Mouse (Mus musculus) lung, adult 2 months (tissue): ENCODE data around the gene Pck2. TPM values are rescaled to one million over a fixed set of nuclear protein-coding genes. Genes with fewer than 3 reads are reported as not detected.
A peak's percentile ranks its signal among the peaks of the same experiment; 100 is the strongest.

Source experiments
- DNase-seq: peaks from one replicate; pipeline ENCODE4 v3.0.0; 2022
- H3K4me1 ChIP-seq: fragments of 200-500 bp; 2 replicates; pipeline ENCODE4 v1.6.1; 2011; ENCODE audit warnings: low read length; ENCODE audit not compliant: control insufficient read depth, insufficient read depth
- H3K4me3 ChIP-seq: fragments of 200-500 bp; replicated peaks from 2 replicates; pipeline ENCODE3; 2011; ENCODE audit warnings: low read depth, mild to moderate bottlenecking, control low read depth, low read length; ENCODE audit errors: extremely low read depth
- CTCF ChIP-seq: fragments of 200-500 bp; IDR thresholded peaks from 2 replicates; pipeline ENCODE4 v1.5.1; 2011; ENCODE audit warnings: mild to moderate bottlenecking, low read length, control low read depth; ENCODE audit not compliant: insufficient read depth
- POLR2A ChIP-seq: fragments of 200-500 bp; IDR thresholded peaks from 2 replicates; pipeline ENCODE4 v1.6.1; 2011; ENCODE audit warnings: low read depth, mild to moderate bottlenecking, control low read depth, low read length, borderline replicate concordance; ENCODE audit errors: extremely low read depth
- WGBS: fragments of 180-500 bp; shearing (Covaris S2); methylation state at CpG from one replicate; pipeline ENCODE4 v1.1.7; 2018; 5-methylcytosine and 5-hydroxymethylcytosine counted together
- polyA plus RNA-seq: library from polyadenylated mRNA; depleted of rRNA; stranded (reverse); fragments of >200 nt; gene quantifications from 2 replicates; pipeline ENCODE4 v1.2.3, GENCODE M21; 2012; rRNA removed

The Pck2 gene
- 31.6 and 34.1 TPM in 2 replicates for polyA plus RNA-seq

GRCm38 (mm10) chr14:55540067-55540786 lies at the start of gene Pck2:
Gene Pck2 (plus strand): TSS chr14:55540266.
- peak within 1 kb of the TSS; percentile 96 for H3K4me3 ChIP-seq
- under 1% methylated on average over 32 of the region's 32 CpGs for WGBS
- peak; percentile 79 for DNase-seq
- TF ChIP-seq CTCF (no peak), POLR2A (peak; percentile 89; the same call in 1 of the 2 replicates)
- H3K4me1 ChIP-seq, result 0 out of 2 replicates have a peak, but pooled peaks cover 3% of the 10 kb centered on the region

GRCm38 (mm10) chr14:55490361-55491201 lies 49.5 kb upstream of the Pck2 start, which contains the start of gene Carmil3:
Gene Carmil3 (plus strand): TSS chr14:55490651.
- peak within 1 kb of the TSS; percentile 45 for H3K4me3 ChIP-seq
- H3K4me1 ChIP-seq, result no peaks in the 10 kb centered on the region
- 2% methylated on average over 68 of the region's 68 CpGs for WGBS
- no peak for TF ChIP-seq POLR2A
- no peak for TF ChIP-seq CTCF
- peak; percentile 48 for DNase-seq

- Histone ChIP-seq H3K4me1 (no peaks in the 10 kb centered on the region), H3K4me3 (peak overlapping the region; percentile 45)
- under 1% methylated on average over 30 of the region's 30 CpGs for WGBS
- TF ChIP-seq CTCF, result no peak
- TF ChIP-seq POLR2A, result no peak
- peak; percentile 48 for DNase-seq
Observed at GRCm38 (mm10) chr14:55491291-55491833, 48.7 kb upstream of the Pck2 start.

GRCm38 (mm10) chr14:55492103-55492502 lies 48.0 kb upstream of the Pck2 start:
- H3K4me3 ChIP-seq, result no peak overlapping the region
- TF ChIP-seq POLR2A, result no peak
- no peak for TF ChIP-seq CTCF
- H3K4me1 ChIP-seq, result no peaks in the 10 kb centered on the region
- 30% methylated on average over 3 of the region's 3 CpGs for WGBS
- DNase-seq, result no peak

- WGBS, result 69% methylated on average over 20 of the region's 20 CpGs
- TF ChIP-seq POLR2A, result no peak
- TF ChIP-seq CTCF, result no peak
- H3K4me1 ChIP-seq, result no peaks in the 10 kb centered on the region
- DNase-seq, result no peak
- H3K4me3 ChIP-seq, result no peak overlapping the region
Observed at GRCm38 (mm10) chr14:55495509-55496240, 44.4 kb upstream of the Pck2 start.

GRCm38 (mm10) chr14:55496761-55497448 lies 43.2 kb upstream of the Pck2 start:
- WGBS, result 57% methylated on average over 16 of the region's 16 CpGs
- Histone ChIP-seq H3K4me3 (no peak overlapping the region), H3K4me1 (no peaks in the 10 kb centered on the region)
- no peak for DNase-seq
- TF ChIP-seq POLR2A, result no peak
- no peak for TF ChIP-seq CTCF

- DNase-seq, result peak; percentile 87
- TF ChIP-seq CTCF (peak; percentile 97), POLR2A (no peak)
- no peaks in the 10 kb centered on the region for H3K4me1 ChIP-seq
- H3K4me3 ChIP-seq, result no peak overlapping the region
- 28% methylated on average over 6 of the region's 6 CpGs for WGBS
Observed at GRCm38 (mm10) chr14:55497449-55497821, 42.6 kb upstream of the Pck2 start.

GRCm38 (mm10) chr14:55505612-55506011 lies 34.5 kb upstream of the Pck2 start:
- Histone ChIP-seq H3K4me3 (no peak overlapping the region), H3K4me1 (no peaks in the 10 kb centered on the region)
- 84% methylated on average over 9 of the region's 9 CpGs for WGBS
- TF ChIP-seq POLR2A (no peak), CTCF (no peak)
- DNase-seq, result no peak

- no peaks in the 10 kb centered on the region for H3K4me1 ChIP-seq
- WGBS, result 43% methylated on average over 7 of the region's 7 CpGs
- no peak for DNase-seq
- H3K4me3 ChIP-seq, result no peak overlapping the region
- TF ChIP-seq POLR2A, result no peak
- no peak for TF ChIP-seq CTCF
Observed at GRCm38 (mm10) chr14:55507801-55508200, 32.3 kb upstream of the Pck2 start.

- TF ChIP-seq CTCF (no peak), POLR2A (no peak)
- Histone ChIP-seq H3K4me3 (no peak overlapping the region), H3K4me1 (no peaks in the 10 kb centered on the region)
- 68% methylated on average over 10 of the region's 10 CpGs for WGBS
- DNase-seq, result no peak
Observed at GRCm38 (mm10) chr14:55509540-55509939, 30.5 kb upstream of the Pck2 start.
